Mouse (Mus musculus): ENCODE data around the gene Sh3gl2.

- TF ChIP-seq EP300 (optimal IDR thresholded peaks at IDR 0.05) (no peak), CTCF (IDR thresholded peaks at IDR 0.05; ENCODE audit: low read depth) (no peak)
Observed at GRCm38 (mm10) chr4:85196201-85196600, 8.7 kb upstream of the Sh3gl2 start.
